Mouse (Mus musculus): ENCODE data around the gene Minos1. TPM values are rescaled to one million over a fixed set of nuclear protein-coding genes. Genes with fewer than 3 reads are reported as not detected.
A peak's percentile ranks its signal among the peaks of the same experiment; 100 is the strongest.

The Minos1 gene
- polyA plus RNA-seq, 1 experiment from 2014 or later = 580 TPM

GRCm38 (mm10) chr4:139078313-139078712, 52.6 kb downstream of the Minos1 start:
- Histone ChIP-seq H3K4me1 (replicated peaks; ENCODE audit: control insufficient read depth, insufficient read depth, low read length) (peaks cover 14% of the 10 kb centered on the region), H3K4me2 (ENCODE audit: low read length) (no peak overlapping the region), H3K9me3 (ENCODE audit: control insufficient read depth, low read length) (no peaks in the 10 kb centered on the region), H3K27ac (ENCODE audit: low read depth) (no peak overlapping the region), H3K27me3 (replicated peaks; ENCODE audit: control insufficient read depth, insufficient read depth, low read length) (peaks cover 37% of the 10 kb centered on the region), H3K4me3 (ENCODE audit: low read depth, low read length) (no peak overlapping the region), H3K36me3 (ENCODE audit: control insufficient read depth, insufficient read depth, low read length) (no peaks in the 10 kb centered on the region), H3K9ac (ENCODE audit: low read length) (no peak overlapping the region)
- 28% methylated on average over 2 of the region's 2 CpGs for WGBS
- DNase-seq (ENCODE audit: low spot score) = no peak
- ATAC-seq (replicated peaks; ENCODE audit: low FRiP score, low TSS enrichment, low read depth) = no peak

GRCm38 (mm10) chr4:139075915-139076314, 55.0 kb downstream of the Minos1 start:
- no peak for ATAC-seq (replicated peaks; ENCODE audit: low FRiP score, low TSS enrichment, low read depth)
- H3K27me3 ChIP-seq (replicated peaks; ENCODE audit: control insufficient read depth, insufficient read depth, low read length) = peaks cover 48% of the 10 kb centered on the region
- no peaks in the 10 kb centered on the region for H3K36me3 ChIP-seq (ENCODE audit: control insufficient read depth, insufficient read depth, low read length)
- H3K4me2 ChIP-seq (ENCODE audit: low read length) = peak overlapping the region; percentile 72
- H3K9ac ChIP-seq (ENCODE audit: low read length) = no peak overlapping the region
- no peak overlapping the region for H3K27ac ChIP-seq (ENCODE audit: low read depth)
- WGBS = 16% methylated on average over 5 of the region's 5 CpGs
- DNase-seq (ENCODE audit: low spot score) = no peak
- H3K9me3 ChIP-seq (ENCODE audit: control insufficient read depth, low read length) = no peaks in the 10 kb centered on the region
- H3K4me1 ChIP-seq (replicated peaks; ENCODE audit: control insufficient read depth, insufficient read depth, low read length) = peaks cover 3% of the 10 kb centered on the region; the same call in 1 of the 2 replicates
- peak overlapping the region; percentile 43 for H3K4me3 ChIP-seq (ENCODE audit: low read depth, low read length)

GRCm38 (mm10) chr4:139075041-139075711, 55.7 kb downstream of the Minos1 start, which contains the start of gene Htr6:
TSS of gene Htr6 (minus strand) at chr4:139075570.
- Histone ChIP-seq H3K27me3 (replicated peaks; ENCODE audit: control insufficient read depth, insufficient read depth, low read length) (peaks cover 48% of the 10 kb centered on the region), H3K4me3 (ENCODE audit: low read depth, low read length) (peak within 1 kb of the TSS; percentile 43), H3K9me3 (ENCODE audit: control insufficient read depth, low read length) (no peaks in the 10 kb centered on the region), H3K9ac (ENCODE audit: low read length) (peak within 1 kb of the TSS; percentile 32), H3K36me3 (ENCODE audit: control insufficient read depth, insufficient read depth, low read length) (no peaks in the 10 kb centered on the region), H3K27ac (ENCODE audit: low read depth) (no peak within 1 kb of the TSS), H3K4me2 (ENCODE audit: low read length) (peak within 1 kb of the TSS; percentile 72), H3K4me1 (replicated peaks; ENCODE audit: control insufficient read depth, insufficient read depth, low read length) (peaks cover 3% of the 10 kb centered on the region; the same call in 1 of the 2 replicates)
- DNase-seq (ENCODE audit: low spot score) (no peak), ATAC-seq (replicated peaks; ENCODE audit: low FRiP score, low TSS enrichment, low read depth) (peak; percentile 19; the same call in 1 of the 2 replicates)
- whole genome bisulfite sequencing = 4% methylated on average over 72 of the region's 77 CpGs

GRCm38 (mm10) chr4:139074060-139074459, 56.9 kb downstream of the Minos1 start:
- 22% methylated on average over 28 of the region's 29 CpGs for WGBS
- Histone ChIP-seq H3K27me3 (replicated peaks; ENCODE audit: control insufficient read depth, insufficient read depth, low read length) (peaks cover 48% of the 10 kb centered on the region), H3K4me1 (replicated peaks; ENCODE audit: control insufficient read depth, insufficient read depth, low read length) (peaks cover 3% of the 10 kb centered on the region; the same call in 1 of the 2 replicates)

GRCm38 (mm10) chr4:139068287-139068686, 62.6 kb downstream of the Minos1 start:
- Histone ChIP-seq H3K4me2 (ENCODE audit: low read length) (no peak overlapping the region), H3K36me3 (ENCODE audit: control insufficient read depth, insufficient read depth, low read length) (no peaks in the 10 kb centered on the region), H3K9ac (ENCODE audit: low read length) (no peak overlapping the region), H3K4me1 (replicated peaks; ENCODE audit: control insufficient read depth, insufficient read depth, low read length) (no peaks in the 10 kb centered on the region), H3K4me3 (ENCODE audit: low read depth, low read length) (no peak overlapping the region), H3K27ac (ENCODE audit: low read depth) (no peak overlapping the region), H3K9me3 (ENCODE audit: control insufficient read depth, low read length) (no peaks in the 10 kb centered on the region), H3K27me3 (replicated peaks; ENCODE audit: control insufficient read depth, insufficient read depth, low read length) (peaks cover 11% of the 10 kb centered on the region)
- ATAC-seq (replicated peaks; ENCODE audit: low FRiP score, low TSS enrichment, low read depth) (no peak), DNase-seq (ENCODE audit: low spot score) (no peak)
- 34% methylated on average over 4 of the region's 4 CpGs for WGBS

More at GRCm38 (mm10) chr4:139074060-139074459, 56.9 kb downstream of the Minos1 start:
- H3K4me3 ChIP-seq (ENCODE audit: low read depth, low read length) = peak overlapping the region; percentile 43
- no peak overlapping the region for H3K27ac ChIP-seq (ENCODE audit: low read depth)
- no peaks in the 10 kb centered on the region for H3K9me3 ChIP-seq (ENCODE audit: control insufficient read depth, low read length)
- no peaks in the 10 kb centered on the region for H3K36me3 ChIP-seq (ENCODE audit: control insufficient read depth, insufficient read depth, low read length)
- H3K9ac ChIP-seq (ENCODE audit: low read length) = no peak overlapping the region
- H3K4me2 ChIP-seq (ENCODE audit: low read length) = peak overlapping the region; percentile 72; the same call in 1 of the 2 replicates
- no peak for ATAC-seq (replicated peaks; ENCODE audit: low FRiP score, low TSS enrichment, low read depth)
- DNase-seq (ENCODE audit: low spot score) = no peak

- no peak for DNase-seq (ENCODE audit: low spot score)
- 94% methylated on average over 5 of the region's 5 CpGs for WGBS
- no peak overlapping the region for H3K9ac ChIP-seq (ENCODE audit: low read length)
- no peak overlapping the region for H3K27ac ChIP-seq (ENCODE audit: low read depth)
- ATAC-seq (replicated peaks; ENCODE audit: low FRiP score, low TSS enrichment, low read depth) = no peak
- no peak overlapping the region for H3K4me3 ChIP-seq (ENCODE audit: low read depth, low read length)
- H3K27me3 ChIP-seq (replicated peaks; ENCODE audit: control insufficient read depth, insufficient read depth, low read length) = no peaks in the 10 kb centered on the region
- no peaks in the 10 kb centered on the region for H3K36me3 ChIP-seq (ENCODE audit: control insufficient read depth, insufficient read depth, low read length)
- no peaks in the 10 kb centered on the region for H3K9me3 ChIP-seq (ENCODE audit: control insufficient read depth, low read length)
- H3K4me2 ChIP-seq (ENCODE audit: low read length) = no peak overlapping the region
- no peaks in the 10 kb centered on the region for H3K4me1 ChIP-seq (replicated peaks; ENCODE audit: control insufficient read depth, insufficient read depth, low read length)
These were observed 66.1 kb downstream of the Minos1 start for GRCm38 (mm10) chr4:139064831-139065230.

- ATAC-seq (replicated peaks; ENCODE audit: low FRiP score, low TSS enrichment, low read depth) = no peak
- no peaks in the 10 kb centered on the region for H3K36me3 ChIP-seq (ENCODE audit: control insufficient read depth, insufficient read depth, low read length)
- no peaks in the 10 kb centered on the region for H3K9me3 ChIP-seq (ENCODE audit: control insufficient read depth, low read length)
- H3K27me3 ChIP-seq (replicated peaks; ENCODE audit: control insufficient read depth, insufficient read depth, low read length) = no peaks in the 10 kb centered on the region
- H3K27ac ChIP-seq (ENCODE audit: low read depth) = no peak overlapping the region
- no peaks in the 10 kb centered on the region for H3K4me1 ChIP-seq (replicated peaks; ENCODE audit: control insufficient read depth, insufficient read depth, low read length)
- no peak overlapping the region for H3K4me2 ChIP-seq (ENCODE audit: low read length)
- peak; percentile 89 for DNase-seq (ENCODE audit: low spot score)
- WGBS = 3% methylated on average over 7 of the region's 7 CpGs
- H3K9ac ChIP-seq (ENCODE audit: low read length) = no peak overlapping the region
- no peak overlapping the region for H3K4me3 ChIP-seq (ENCODE audit: low read depth, low read length)
These were observed 71.3 kb downstream of the Minos1 start for GRCm38 (mm10) chr4:139059569-139059968.

GRCm38 (mm10) chr4:139058029-139058428, 72.9 kb downstream of the Minos1 start:
- no peaks in the 10 kb centered on the region for H3K9me3 ChIP-seq (ENCODE audit: control insufficient read depth, low read length)
- no peak for ATAC-seq (replicated peaks; ENCODE audit: low FRiP score, low TSS enrichment, low read depth)

GRCm38 (mm10) chr4:139057291-139057690, 73.6 kb downstream of the Minos1 start:
- no peaks in the 10 kb centered on the region for H3K9me3 ChIP-seq (ENCODE audit: control insufficient read depth, low read length)
- no peak for DNase-seq (ENCODE audit: low spot score)
- ATAC-seq (replicated peaks; ENCODE audit: low FRiP score, low TSS enrichment, low read depth) = no peak
- no peak overlapping the region for H3K4me2 ChIP-seq (ENCODE audit: low read length)
- H3K27ac ChIP-seq (ENCODE audit: low read depth) = no peak overlapping the region
- no peaks in the 10 kb centered on the region for H3K4me1 ChIP-seq (replicated peaks; ENCODE audit: control insufficient read depth, insufficient read depth, low read length)
- H3K9ac ChIP-seq (ENCODE audit: low read length) = no peak overlapping the region
- no peak overlapping the region for H3K4me3 ChIP-seq (ENCODE audit: low read depth, low read length)
- 73% methylated on average over 5 of the region's 5 CpGs for WGBS
- no peaks in the 10 kb centered on the region for H3K27me3 ChIP-seq (replicated peaks; ENCODE audit: control insufficient read depth, insufficient read depth, low read length)
- H3K36me3 ChIP-seq (ENCODE audit: control insufficient read depth, insufficient read depth, low read length) = no peaks in the 10 kb centered on the region

More at GRCm38 (mm10) chr4:139058029-139058428, 72.9 kb downstream of the Minos1 start:
- Histone ChIP-seq H3K4me1 (replicated peaks; ENCODE audit: control insufficient read depth, insufficient read depth, low read length) (no peaks in the 10 kb centered on the region), H3K27me3 (replicated peaks; ENCODE audit: control insufficient read depth, insufficient read depth, low read length) (no peaks in the 10 kb centered on the region), H3K9ac (ENCODE audit: low read length) (no peak overlapping the region), H3K4me3 (ENCODE audit: low read depth, low read length) (no peak overlapping the region), H3K36me3 (ENCODE audit: control insufficient read depth, insufficient read depth, low read length) (no peaks in the 10 kb centered on the region), H3K4me2 (ENCODE audit: low read length) (no peak overlapping the region), H3K27ac (ENCODE audit: low read depth) (no peak overlapping the region)
- no peak for DNase-seq (ENCODE audit: low spot score)
- WGBS = 88% methylated on average over 5 of the region's 5 CpGs
